Mouse (Mus musculus) heart, postnatal 0 days (tissue): Measurements from ENCODE around the gene Ccdc6.

ENCODE experiments used
- CTCF ChIP-seq: IDR thresholded peaks from 2 replicates; pipeline ENCODE4 v1.5.1; 2016; ENCODE audit warnings: antibody characterized with exemption, control low read depth, low read depth
- EP300 ChIP-seq: IDR thresholded peaks from 2 replicates; pipeline ENCODE4 v1.6.1; 2016; ENCODE audit warnings: antibody characterized with exemption, low read depth

GRCm38 (mm10) chr10:70119851-70120370, 23.0 kb downstream of the Ccdc6 start:
- TF ChIP-seq CTCF (no peak), EP300 (no peak)
